Mouse (Mus musculus): ENCODE data around the gene Fabp3. TPM values are rescaled to one million over a fixed set of nuclear protein-coding genes. Genes with fewer than 3 reads are reported as not detected.

Fabp3 gene
- total RNA-seq, 2 experiments from 2014 or later, result 453 to 501 TPM

DNA sequence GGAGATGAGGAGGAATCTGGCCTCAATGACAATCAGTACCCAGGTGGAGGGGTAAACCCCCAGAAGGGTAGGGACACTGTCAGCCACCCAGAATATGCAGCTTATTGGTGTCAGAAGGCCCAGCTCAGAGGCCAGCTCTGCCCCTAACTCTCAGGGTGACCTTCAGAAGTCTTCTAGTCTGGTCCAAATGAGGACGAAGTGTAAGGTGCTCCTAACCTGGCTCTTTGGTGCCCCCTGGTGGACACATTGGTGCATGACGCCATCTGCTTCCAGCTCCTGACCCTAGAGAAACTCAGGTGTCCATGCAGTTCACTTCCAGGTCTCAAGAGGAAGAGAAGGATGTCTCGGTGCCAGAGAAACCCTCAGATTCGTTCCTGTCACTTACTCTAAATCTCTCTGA is 16.1 kb upstream of the Fabp3 start:
- DNase-seq (ENCODE audit: low spot score in 2 of 2), result peak in 1 of 2 experiments; percentile 70

DNA sequence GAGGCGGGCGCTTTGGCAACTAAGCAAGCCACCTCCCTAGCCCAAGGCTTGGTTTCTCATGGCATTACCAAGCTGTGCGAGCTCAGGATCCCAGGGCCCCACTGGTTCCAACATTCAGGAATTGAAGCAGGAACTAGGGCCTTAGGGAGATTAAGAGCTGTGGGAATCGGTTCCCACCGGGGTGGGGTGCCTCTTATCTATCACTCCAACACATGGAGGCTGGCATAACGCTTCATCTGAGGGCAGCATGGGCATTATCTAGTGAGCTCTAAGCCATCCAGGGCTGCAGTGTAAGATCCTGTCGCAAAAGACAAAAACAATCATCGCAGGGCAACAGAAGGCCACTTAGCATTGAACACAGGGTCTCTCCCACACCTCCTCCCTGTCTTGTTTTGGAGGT is 13.9 kb upstream of the Fabp3 start:
- DNase-seq (ENCODE audit: low spot score in 2 of 2), result no peak

DNA sequence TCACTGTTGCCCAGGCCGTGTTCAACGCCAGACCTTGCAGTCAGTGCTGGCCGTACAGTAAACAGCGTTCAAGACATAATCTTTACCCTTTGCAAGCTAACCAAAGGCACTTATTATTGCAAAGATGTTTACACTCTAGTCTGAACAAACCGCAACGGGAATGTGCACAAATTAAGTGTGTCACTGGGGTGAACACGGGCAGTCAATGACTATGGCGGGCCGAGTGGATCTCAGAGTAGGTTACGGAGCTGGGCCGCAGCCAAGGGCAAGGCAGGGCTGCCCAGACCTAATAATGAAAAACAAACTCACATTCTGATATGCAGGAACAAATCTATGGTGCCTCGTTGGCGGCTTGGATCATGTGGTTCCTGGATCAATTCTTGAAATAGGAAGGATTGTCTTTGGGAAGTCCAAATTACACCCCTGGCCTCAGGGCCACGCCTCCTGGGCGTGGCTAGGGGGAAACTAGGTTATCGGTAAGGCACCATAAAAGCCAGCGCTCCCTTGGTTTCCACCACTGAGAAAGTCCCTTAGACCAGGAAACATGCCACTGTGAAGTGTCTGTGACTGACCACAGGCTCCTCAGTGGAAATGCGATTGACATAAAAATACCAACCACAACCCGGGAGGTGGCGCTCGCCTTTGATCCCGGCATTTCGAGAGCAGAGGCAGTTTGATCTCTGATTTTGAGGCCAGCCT is 13.2 kb upstream of the Fabp3 start:
- no peak for DNase-seq (ENCODE audit: low spot score in 2 of 2)

GRCm38 (mm10) chr4:130296243-130296965 is 12.0 kb upstream of the Fabp3 start:
- DNase-seq (ENCODE audit: low spot score in 2 of 2), result no peak

DNA sequence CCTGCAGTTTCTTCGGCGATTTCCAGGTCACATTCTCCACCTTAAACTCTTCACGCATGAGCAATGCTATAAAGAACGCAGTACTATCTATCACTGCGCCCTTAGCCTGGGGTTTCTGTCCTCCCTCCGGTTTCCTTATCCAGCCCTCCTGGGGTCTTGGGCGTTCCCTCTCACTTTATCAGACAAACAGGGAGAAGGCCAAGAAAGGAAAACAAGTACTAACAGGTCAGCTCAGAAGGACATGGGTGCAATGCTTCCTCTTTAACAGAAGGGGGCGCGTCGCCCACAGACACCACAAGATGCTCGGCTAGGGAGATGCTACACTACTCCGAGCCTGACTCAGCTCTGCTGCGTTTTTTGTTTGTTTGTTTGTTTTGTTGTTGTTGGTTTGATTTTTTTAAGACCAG is 11.3 kb upstream of the Fabp3 start:
- no peak for DNase-seq (ENCODE audit: low spot score in 2 of 2)

- DNase-seq (ENCODE audit: low spot score in 2 of 2), result peak in 1 of 2 experiments; percentile 50
Measured at GRCm38 (mm10) chr4:130298877-130299628, 9.3 kb upstream of the Fabp3 start.

GRCm38 (mm10) chr4:130299629-130300018 is 8.8 kb upstream of the Fabp3 start:
- no peak for DNase-seq (ENCODE audit: low spot score in 2 of 2)

DNA sequence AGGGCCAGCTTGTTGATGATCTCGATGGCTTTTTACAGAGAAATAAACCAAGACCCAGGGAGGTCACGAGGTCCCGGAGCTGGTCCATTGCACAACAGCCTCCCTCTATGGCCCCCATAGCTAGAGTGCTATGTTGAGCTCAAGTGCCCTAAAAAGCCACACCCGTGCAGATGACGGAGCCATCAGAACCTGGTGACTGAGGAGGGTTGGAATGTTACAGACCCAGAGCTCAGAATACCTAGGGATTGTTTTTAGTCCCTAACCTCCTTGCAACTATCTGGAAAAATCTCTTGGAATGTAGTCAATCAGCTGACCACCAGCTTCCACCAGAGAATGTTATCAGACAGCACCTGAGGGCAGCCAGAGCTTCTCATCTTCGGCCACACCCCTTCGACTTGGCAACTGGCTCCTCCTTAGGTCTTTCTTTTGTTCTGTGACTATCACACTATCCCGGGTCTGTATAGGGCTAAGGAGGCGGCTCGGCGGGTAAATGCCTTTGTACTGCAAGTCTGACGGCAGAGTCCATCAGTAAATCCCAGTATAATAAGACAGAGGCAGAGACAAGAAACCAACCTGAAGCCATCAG is 6.0 kb upstream of the Fabp3 start:
- DNase-seq (ENCODE audit: low spot score in 2 of 2), result no peak

GRCm38 (mm10) chr4:130304746-130305145 is 3.6 kb upstream of the Fabp3 start:
- DNase-seq (ENCODE audit: low spot score in 2 of 2), result no peak

GRCm38 (mm10) chr4:130306796-130307630 is 1.4 kb upstream of the Fabp3 start:
- peak in 1 of 2 experiments; percentile 33 for DNase-seq (ENCODE audit: low spot score in 2 of 2)

GRCm38 (mm10) chr4:130307851-130308230 is 554 bp upstream of the Fabp3 start:
- peak in 1 of 2 experiments; percentile 40 for DNase-seq (ENCODE audit: low spot score in 2 of 2)

- no peak for DNase-seq (ENCODE audit: low spot score in 2 of 2)
Measured at GRCm38 (mm10) chr4:130309254-130309653, 859 bp downstream of the Fabp3 start.

- DNase-seq (ENCODE audit: low spot score in 2 of 2), result no peak
Measured at GRCm38 (mm10) chr4:130312526-130312925, 4.1 kb downstream of the Fabp3 start.

DNA sequence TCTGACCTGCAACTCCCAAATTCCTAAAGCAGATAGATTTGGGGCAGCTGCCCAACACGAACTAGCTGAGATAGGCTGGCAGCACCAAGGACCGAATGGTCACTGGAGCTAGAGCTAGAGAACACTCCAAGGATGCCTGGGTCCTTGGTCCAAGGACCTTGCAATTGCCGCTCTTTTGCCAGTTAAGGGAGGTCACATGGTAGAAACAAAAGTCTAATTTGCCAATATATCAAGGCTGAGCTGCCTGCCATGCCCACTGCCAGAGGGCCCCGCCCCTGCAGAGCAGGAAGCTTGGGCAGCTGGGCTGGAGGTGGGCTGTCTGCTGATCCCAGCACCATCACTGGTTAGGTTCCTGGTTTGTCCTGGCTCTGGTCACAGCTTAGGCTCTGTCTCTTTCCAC is 5.2 kb downstream of the Fabp3 start:
- DNase-seq (ENCODE audit: low spot score in 2 of 2), result no peak

DNA sequence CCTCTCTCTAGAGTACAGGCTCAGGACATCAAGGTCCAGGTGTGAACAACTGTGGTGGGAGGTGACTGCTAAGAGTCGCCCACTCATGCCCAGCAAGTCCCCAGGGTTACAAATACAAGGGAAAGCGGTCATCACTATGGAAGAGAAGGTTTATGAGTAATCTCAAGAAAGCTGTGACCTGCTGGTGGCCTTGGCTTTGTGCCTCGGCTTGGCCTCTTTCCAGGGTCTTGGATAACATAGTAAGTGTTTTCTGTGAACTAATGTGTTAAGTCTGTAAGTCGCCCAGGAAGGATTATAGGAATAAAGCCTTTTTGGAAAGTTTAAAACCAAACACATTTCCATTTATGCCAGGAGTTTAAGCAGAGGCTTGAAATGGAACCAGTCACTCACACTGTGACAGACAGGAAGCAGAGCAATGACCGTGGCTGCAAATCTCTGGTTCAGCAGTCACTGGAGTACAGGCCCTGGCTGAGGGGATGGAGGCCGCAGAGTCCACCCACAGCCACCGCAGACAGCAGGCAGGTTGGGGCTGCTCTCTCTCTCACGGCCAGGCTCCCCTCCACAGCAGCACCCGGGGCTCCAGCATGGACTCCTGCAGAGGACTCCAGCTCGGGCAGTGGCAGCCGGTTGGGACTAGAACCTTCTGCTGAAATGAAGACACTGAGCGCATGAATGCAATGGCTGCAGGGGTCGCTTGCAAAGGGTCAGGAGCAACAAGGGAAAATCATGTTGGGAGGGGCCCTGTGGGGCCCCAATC is 7.6 kb downstream of the Fabp3 start:
- no peak for DNase-seq (ENCODE audit: low spot score in 2 of 2)

- DNase-seq (ENCODE audit: low spot score in 2 of 2), result no peak
Measured at GRCm38 (mm10) chr4:130316691-130317090, 8.3 kb downstream of the Fabp3 start.

DNA sequence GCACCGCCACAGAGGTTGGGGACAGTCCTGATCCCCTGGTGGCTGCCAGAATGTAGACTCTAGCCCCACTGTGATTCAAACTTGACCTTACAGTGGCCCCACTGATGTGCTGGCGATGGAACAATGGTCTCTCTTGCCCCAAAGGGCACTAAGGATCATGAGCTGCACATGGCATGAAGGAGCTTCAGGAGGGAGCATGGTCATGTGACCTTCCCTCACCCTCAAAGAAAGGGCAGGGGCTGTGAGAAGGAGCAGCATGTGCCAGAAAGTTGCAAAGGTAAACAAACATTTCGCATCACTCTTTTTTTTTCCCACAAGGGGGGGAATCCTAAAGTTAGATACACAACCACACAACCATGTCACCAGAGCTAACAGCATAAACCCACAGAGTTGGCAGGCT is 9.7 kb downstream of the Fabp3 start:
- no peak for DNase-seq (ENCODE audit: low spot score in 2 of 2)

DNA sequence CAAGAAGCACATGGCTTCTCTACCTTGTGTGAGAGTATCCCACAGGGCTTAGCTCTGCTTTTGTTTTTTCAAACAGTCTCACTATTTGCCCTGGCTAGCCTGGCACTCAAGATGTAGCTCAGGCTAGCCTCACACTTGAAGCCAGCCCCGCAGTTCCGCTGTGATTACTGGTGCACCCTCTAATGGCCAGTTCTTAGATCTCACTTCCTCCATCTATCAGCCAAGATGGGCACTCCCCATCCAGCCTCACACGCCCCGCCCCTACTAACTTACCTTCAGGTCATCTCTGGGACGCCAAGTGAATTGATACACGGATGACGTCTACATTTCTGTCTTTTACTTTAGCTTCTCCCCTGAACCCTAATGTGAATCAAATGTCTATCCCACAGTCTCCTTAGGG is 11.2 kb downstream of the Fabp3 start:
- DNase-seq (ENCODE audit: low spot score in 2 of 2), result no peak

DNA sequence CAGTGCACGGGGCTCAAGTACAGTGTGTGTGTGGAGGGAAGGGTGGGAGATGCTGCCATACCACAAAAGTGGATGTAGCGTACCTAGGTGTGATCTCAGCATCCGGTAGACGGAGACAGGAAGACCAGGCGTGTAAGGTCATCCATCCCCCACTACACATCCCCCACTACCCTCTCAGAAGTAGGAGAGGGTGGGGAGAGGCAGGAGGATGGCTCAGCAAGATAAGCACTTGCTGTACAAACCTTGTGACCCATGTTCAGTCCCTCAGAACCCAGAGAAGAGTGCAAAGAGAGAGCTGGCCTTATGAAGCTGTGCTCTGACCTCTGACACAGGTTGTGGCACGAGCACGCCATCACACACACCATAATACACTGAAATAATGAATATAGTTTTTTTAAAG is 13.2 kb downstream of the Fabp3 start:
- no peak for DNase-seq (ENCODE audit: low spot score in 2 of 2)

DNA sequence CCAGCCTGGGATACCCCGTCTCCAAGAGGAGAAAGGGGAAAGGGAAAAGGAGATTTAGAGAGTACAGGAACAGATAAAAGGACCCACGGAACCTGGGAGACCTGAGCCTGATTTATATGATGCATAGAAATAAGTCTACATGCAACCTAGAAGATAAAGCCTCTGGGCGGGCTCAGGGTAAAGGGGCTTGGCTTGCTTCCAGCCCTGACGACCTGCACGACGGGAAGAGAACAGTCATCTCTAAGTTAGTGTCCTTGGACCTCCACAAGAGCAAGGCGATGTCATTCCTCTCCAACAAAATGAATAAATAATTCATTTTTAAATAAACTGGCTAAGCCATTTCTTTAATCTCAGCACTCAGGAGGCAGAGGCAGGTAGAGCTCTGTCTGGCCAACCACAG is 14.2 kb downstream of the Fabp3 start:
- no peak for DNase-seq (ENCODE audit: low spot score in 2 of 2)
